Mouse (Mus musculus): ENCODE measurements around the gene Polk.

Gene Polk

DNA sequence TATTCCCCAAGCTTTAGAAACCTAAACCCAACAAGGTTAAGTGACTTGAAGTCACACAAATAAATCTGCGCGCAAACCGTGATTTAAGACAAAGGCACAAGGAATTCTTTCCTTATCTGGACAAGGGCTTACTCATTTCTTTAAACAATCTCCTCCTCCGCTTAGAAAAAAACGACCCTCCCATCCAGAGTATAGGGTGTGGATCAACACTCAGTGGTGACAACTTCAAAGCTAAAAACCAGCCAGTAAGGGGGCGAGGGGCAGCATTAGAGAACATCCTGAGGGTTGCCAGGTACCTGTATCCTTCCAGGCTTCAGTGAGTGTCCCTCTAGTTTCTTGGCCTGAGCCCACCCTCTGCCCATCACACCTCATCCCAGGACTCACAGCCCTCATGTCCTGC lies 71.8 kb downstream of the Polk start:
- DNase-seq (ENCODE audit: low read depth in 1 of 2, low spot score in 2 of 2): no peak

- DNase-seq (ENCODE audit: low read depth in 1 of 2, low spot score in 2 of 2): no peak
Measured at GRCm38 (mm10) chr13:96468678-96469077, 73.7 kb downstream of the Polk start.

GRCm38 (mm10) chr13:96465315-96465714 lies 77.1 kb downstream of the Polk start:
- DNase-seq (ENCODE audit: low read depth in 1 of 2, low spot score in 2 of 2): no peak

DNA sequence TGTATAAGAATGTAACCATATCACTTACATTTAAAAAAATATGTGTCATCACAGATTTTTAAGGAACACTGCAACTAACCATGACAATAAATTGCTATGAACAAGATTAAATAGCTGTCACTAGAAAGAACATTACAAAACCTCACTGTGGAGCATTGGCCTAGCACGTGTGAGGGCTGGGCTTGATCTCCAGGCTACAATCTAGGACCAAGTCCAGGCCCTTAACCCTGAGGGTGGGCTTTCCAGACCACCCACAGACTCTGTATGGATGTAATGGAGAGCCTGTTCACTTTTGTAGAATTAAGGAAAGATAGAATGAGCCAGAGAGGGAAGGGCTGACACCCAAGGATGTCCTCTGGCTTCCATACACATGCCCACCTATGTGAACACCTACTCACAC lies 79.7 kb downstream of the Polk start:
- no peak for DNase-seq (ENCODE audit: low read depth in 1 of 2, low spot score in 2 of 2)

DNA sequence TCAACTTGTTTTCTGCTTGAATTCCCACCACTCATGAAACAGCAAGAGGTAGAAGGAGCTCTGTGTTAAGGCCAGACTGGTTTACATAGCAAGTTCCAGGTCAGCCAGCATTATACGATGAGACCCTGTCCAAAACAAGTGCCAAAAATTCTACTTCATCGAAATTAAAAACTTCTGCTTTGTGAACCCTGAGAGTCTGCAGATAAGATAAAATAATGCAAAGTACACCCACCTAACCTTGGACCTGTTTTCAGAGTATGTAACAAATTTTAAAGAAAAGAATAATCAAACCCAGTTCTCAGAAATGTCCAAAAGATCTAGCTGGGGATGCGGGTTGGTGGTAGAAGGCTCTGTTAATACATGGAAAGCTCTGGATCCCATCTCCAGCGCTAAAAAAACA lies 83.8 kb downstream of the Polk start:
- no peak for DNase-seq (ENCODE audit: low read depth in 1 of 2, low spot score in 2 of 2)

- DNase-seq (ENCODE audit: low read depth in 1 of 2, low spot score in 2 of 2): no peak
Measured at GRCm38 (mm10) chr13:96458018-96458417, 84.4 kb downstream of the Polk start.

DNA sequence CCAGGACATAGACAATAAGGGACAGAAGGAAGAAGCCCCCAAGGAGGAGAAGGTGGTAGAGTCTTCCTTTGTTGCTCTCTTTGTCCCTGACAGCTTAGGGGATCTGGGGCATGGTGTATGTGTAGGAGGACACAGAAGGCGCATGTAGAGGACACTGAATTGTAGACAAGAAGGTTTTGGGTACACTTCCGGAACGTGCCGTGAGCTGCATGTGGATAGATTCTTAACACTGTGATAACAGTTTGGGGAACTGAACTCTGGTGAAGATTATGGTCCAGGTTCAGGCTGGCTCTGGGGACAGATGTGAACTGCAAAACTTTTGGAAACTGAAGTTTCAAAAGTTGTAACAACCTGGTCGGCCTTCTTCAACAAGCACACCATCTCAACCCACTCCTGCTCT lies 84.8 kb downstream of the Polk start:
- DNase-seq (ENCODE audit: low read depth in 1 of 2, low spot score in 2 of 2): no peak

- DNase-seq (ENCODE audit: low read depth in 1 of 2, low spot score in 2 of 2): no peak
Measured at GRCm38 (mm10) chr13:96454288-96454687, 88.1 kb downstream of the Polk start.

DNA sequence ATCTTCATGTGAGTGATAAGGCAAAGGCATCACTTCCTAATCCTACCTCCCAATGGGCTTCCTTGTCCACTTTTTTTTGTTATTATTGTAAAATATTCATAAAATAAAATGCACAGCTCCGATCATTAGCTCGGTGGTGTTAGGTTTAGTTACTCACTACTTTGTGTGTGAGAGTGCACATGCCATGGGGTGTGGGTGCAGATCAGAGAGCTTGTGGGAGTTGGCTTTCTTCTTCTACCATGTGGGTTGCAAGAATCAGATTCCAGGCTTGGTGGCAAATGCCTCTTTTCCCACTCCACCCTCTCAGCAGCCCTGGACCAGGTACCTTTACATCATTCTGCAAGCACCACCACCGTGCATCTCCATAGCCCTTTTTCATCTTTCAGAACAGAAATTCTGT lies 89.8 kb downstream of the Polk start:
- DNase-seq (ENCODE audit: low read depth in 1 of 2, low spot score in 2 of 2): no peak

GRCm38 (mm10) chr13:96451386-96452140 lies 90.8 kb downstream of the Polk start:
- DNase-seq (ENCODE audit: low read depth in 1 of 2, low spot score in 2 of 2): no peak

DNA sequence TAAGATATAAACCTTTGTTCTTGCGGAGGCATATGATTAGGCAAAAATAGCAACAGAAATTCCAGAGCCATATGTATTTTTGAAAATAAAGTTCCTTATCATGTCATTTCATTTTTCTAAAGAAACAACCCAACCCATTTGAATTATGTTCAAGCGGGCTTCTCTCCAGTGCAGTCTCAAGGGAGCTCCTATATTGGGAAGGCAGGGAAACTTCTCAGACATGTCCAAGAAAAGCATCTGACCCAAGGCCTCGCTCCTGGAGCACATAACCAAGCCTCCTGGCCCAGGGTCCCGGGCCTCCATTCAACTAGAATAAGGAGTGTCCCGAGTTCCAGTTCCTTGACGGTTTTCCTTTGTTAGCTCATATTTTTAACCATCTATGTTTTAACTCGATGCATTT lies 91.5 kb downstream of the Polk start:
- DNase-seq (ENCODE audit: low read depth in 1 of 2, low spot score in 2 of 2): no peak

DNA sequence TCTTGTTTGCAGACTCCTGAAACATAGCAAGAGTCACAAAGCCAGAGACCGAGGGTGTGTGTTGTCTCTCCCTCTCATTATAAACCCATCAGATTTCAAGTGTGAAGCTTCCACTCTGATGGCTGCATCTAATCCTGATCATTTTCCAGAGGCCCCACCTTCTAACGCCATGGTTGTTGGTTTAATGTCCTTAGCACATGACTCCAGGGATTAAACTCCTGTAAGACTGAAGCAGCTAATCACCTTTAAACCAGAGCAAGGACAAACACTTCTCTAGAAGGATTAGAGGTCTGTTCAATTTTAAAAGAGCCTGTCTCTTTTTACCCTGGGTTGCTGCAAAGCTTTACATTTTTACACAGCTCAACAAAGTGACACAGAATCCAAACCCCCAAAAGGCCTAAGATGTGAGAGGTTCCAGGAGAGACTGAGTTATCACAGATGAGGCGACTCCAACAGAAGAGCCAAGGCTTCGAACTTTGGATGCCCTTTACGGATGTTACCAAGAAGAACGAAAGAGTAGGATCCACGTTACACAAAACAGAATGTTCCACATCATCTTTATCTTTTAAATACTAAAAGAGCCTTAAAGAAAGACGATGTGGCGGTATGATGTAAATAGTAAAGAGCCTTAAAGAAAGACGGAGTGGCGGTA lies 92.0 kb downstream of the Polk start:
- no peak for DNase-seq (ENCODE audit: low read depth in 1 of 2, low spot score in 2 of 2)

GRCm38 (mm10) chr13:96440436-96440835 lies 101.9 kb downstream of the Polk start:
- DNase-seq (ENCODE audit: low read depth in 1 of 2, low spot score in 2 of 2): no peak

DNA sequence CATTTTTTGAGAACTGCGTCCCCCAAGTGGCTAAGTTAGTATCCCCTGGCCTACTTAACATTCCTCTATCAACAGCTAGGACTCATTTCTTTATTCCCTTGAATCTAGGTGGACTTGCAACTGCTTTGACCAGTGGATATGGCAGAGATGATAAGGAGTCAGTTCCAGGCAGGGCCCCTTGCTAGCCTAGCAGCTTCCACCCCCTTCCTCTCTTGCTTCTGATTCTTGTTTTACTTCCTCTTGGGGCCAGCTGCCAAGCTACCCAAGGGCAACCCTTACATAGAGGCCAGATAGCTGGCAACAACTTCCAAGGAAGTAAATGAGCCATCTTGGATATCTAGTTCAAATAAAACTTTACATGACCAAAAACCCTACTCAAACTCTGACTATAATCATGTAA lies 105.5 kb downstream of the Polk start:
- no peak for DNase-seq (ENCODE audit: low read depth in 1 of 2, low spot score in 2 of 2)

GRCm38 (mm10) chr13:96435793-96436192 lies 106.6 kb downstream of the Polk start:
- DNase-seq (ENCODE audit: low read depth in 1 of 2, low spot score in 2 of 2): no peak

DNA sequence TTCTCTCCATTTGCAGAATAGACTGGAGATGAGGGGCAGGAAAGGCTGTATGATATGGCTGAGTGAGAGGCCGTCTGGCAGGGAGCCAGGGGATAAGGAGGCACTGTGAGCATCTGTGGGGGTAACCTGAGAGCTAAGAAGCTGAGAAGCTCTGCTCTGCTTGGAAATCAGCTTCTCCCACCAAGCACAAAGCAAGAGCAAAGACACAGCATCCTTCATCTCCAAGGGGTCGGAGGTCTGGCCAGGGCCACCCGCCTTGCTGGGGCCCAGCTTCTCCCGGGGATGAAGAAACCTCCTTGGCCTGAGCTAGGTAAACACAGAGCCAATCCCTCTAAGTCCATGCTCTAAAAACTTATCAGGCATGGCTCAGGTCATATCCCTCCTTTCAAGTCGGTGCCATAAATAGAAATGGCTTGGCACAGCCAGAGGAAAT lies 107.5 kb downstream of the Polk start:
- no peak for DNase-seq (ENCODE audit: low read depth in 1 of 2, low spot score in 2 of 2)

GRCm38 (mm10) chr13:96433648-96434190 lies 108.7 kb downstream of the Polk start:
- no peak for DNase-seq (ENCODE audit: low read depth in 1 of 2, low spot score in 2 of 2)

GRCm38 (mm10) chr13:96433041-96433440 lies 109.3 kb downstream of the Polk start:
- DNase-seq (ENCODE audit: low read depth in 1 of 2, low spot score in 2 of 2): no peak

DNA sequence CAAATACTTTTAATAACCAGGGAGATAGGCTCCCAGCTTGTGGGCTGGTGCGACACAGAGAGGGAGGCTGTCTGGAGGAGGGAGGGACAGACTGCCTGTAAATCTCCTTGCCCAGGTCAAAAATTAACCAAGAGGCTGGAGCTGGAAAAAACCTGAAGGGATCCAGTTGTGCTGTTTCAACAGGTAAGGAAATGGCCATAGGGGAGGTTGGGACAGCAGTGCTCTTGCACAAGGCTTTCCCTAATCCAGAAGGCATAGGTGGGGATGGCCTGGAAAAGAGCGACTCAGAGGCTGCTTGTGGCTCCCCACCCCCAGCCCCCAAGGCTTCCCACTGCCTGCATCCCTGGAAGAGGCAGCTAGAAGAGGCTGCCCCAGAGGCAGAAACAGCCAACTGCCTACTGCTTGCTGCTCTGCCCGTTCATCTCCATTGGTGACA lies 110.0 kb downstream of the Polk start:
- DNase-seq (ENCODE audit: low read depth in 1 of 2, low spot score in 2 of 2): no peak

GRCm38 (mm10) chr13:96431595-96432156 lies 110.7 kb downstream of the Polk start:
- DNase-seq (ENCODE audit: low read depth in 1 of 2, low spot score in 2 of 2): peak; percentile 6 to 62

Data from monocyte, adult 2 months (primary cell).